Mouse (Mus musculus) right cerebral cortex, postnatal 4 days (tissue): ENCODE results near the gene Prl8a6.

ENCODE experiments used
- DNase-seq: peaks from one replicate; pipeline ENCODE4 v3.0.0-alpha.2; 2022

The Prl8a6 gene

GRCm38 (mm10) chr13:27438588-27438987, at the start of gene Prl8a6:
Gene Prl8a6, minus strand, starts transcription at chr13:27438688.
- no peak for DNase-seq

GRCm38 (mm10) chr13:27433159-27433558, 5.3 kb downstream of the Prl8a6 start:
- no peak for DNase-seq

GRCm38 (mm10) chr13:27413640-27414039, 24.8 kb downstream of the Prl8a6 start:
- DNase-seq = no peak

- no peak for DNase-seq
Measured at GRCm38 (mm10) chr13:27399061-27399724, 39.3 kb downstream of the Prl8a6 start.

- no peak for DNase-seq
Measured at GRCm38 (mm10) chr13:27390746-27391145, 47.7 kb downstream of the Prl8a6 start, which contains the start of gene Prl2b1. Gene Prl2b1, minus strand, starts transcription at chr13:27390846.
